ENCODE assay signal across 17 mouse cellular contexts in genomic region chr17:14225982-14226652, GRCm38 (mm10). TPM values are rescaled to one million over a fixed set of nuclear protein-coding genes. Genes with fewer than 3 reads are reported as not detected.
DNase-seq lines count a peak whose midpoint lies in the region; ATAC-seq and TF ChIP-seq lines count a peak whose summit lies in the region.
"Had no signal": no experiment of that assay in that cellular context is flagged by ENCODE, and none has a peak within 500 bp of the region (broad histone marks: within the 10 kb centered on the region; RNA-seq: fewer than 3 reads in every experiment).

No protein-coding gene starts in this region.

- no peak overlapping the region for H3K27ac ChIP-seq in midbrain, embryonic 15.5 days
- no peak overlapping the region for H3K27ac ChIP-seq in midbrain, postnatal 0 days (ENCODE audit: low read depth, low read length)
- peak overlapping the region; percentile 37; the same call in 1 of the 2 replicates for H3K27ac ChIP-seq in intestine, embryonic 16.5 days (ENCODE audit: low read length)
- no peak overlapping the region for H3K27ac ChIP-seq in stomach, embryonic 15.5 days
- H3K27ac ChIP-seq: embryonic facial prominence, embryonic 13.5 days; hindbrain, embryonic 13.5 days had no signal

- H3K4me3 ChIP-seq in midbrain, embryonic 15.5 days, result no peak overlapping the region
- H3K4me3 ChIP-seq in midbrain, postnatal 0 days (ENCODE audit: low read depth, low read length), result no peak overlapping the region
- no peak overlapping the region for H3K4me3 ChIP-seq in intestine, embryonic 16.5 days (ENCODE audit: low read length)
- H3K4me3 ChIP-seq in stomach, embryonic 15.5 days (replicated peaks), result no peak overlapping the region
- H3K4me3 ChIP-seq: embryonic facial prominence, embryonic 13.5 days; hindbrain, embryonic 13.5 days had no signal

- no peak for DNase-seq in midbrain, postnatal 0 days (ENCODE audit: low spot score)
- DNase-seq in ovary, postnatal 14 days (ENCODE audit: low spot score), result no peak
- no peak for DNase-seq in cerebellum, adult 8-10 months
- DNase-seq: adrenal gland, adult 2 months; adrenal gland, postnatal 25 days; cerebellum, adult 18-20 months; cerebellum, postnatal 10 days; gastrocnemius, postnatal 36 days; heart, adult 11 months; heart, postnatal 10 days; heart, postnatal 4 days had no signal

- no peaks in the 10 kb centered on the region for H3K27me3 ChIP-seq in midbrain, embryonic 15.5 days (replicated peaks)
- no peaks in the 10 kb centered on the region for H3K27me3 ChIP-seq in midbrain, postnatal 0 days (ENCODE audit: insufficient read depth, low read length)
- no peaks in the 10 kb centered on the region for H3K27me3 ChIP-seq in intestine, embryonic 16.5 days (replicated peaks; ENCODE audit: control insufficient read depth, insufficient read depth, low read length)
- no peaks in the 10 kb centered on the region for H3K27me3 ChIP-seq in stomach, embryonic 15.5 days (replicated peaks)

- no peaks in the 10 kb centered on the region for H3K36me3 ChIP-seq in midbrain, embryonic 15.5 days (replicated peaks)
- H3K36me3 ChIP-seq in midbrain, postnatal 0 days (ENCODE audit: insufficient read depth, low read length), result no peaks in the 10 kb centered on the region
- H3K36me3 ChIP-seq in intestine, embryonic 16.5 days (ENCODE audit: control insufficient read depth, insufficient read depth, low read length), result no peaks in the 10 kb centered on the region
- H3K36me3 ChIP-seq in stomach, embryonic 15.5 days, result no peaks in the 10 kb centered on the region
- H3K36me3 ChIP-seq: embryonic facial prominence, embryonic 13.5 days; hindbrain, embryonic 13.5 days had no signal

- 80% methylated on average over 9 of the region's 9 CpGs for WGBS in midbrain, embryonic 15.5 days
- WGBS in midbrain, postnatal 0 days, result 71% methylated on average over 9 of the region's 9 CpGs
- WGBS in intestine, embryonic 16.5 days, result 52% methylated on average over 9 of the region's 9 CpGs
- WGBS in stomach, embryonic 15.5 days, result 59% methylated on average over 9 of the region's 9 CpGs

- no peaks in the 10 kb centered on the region for H3K9me3 ChIP-seq in midbrain, embryonic 15.5 days
- no peaks in the 10 kb centered on the region for H3K9me3 ChIP-seq in midbrain, postnatal 0 days (ENCODE audit: low read length)
- H3K9me3 ChIP-seq in intestine, embryonic 16.5 days (ENCODE audit: control insufficient read depth, low read length), result no peaks in the 10 kb centered on the region
- H3K9me3 ChIP-seq in stomach, embryonic 15.5 days, result no peaks in the 10 kb centered on the region
- H3K9me3 ChIP-seq: embryonic facial prominence, embryonic 13.5 days; hindbrain, embryonic 13.5 days had no signal

- 0 out of 2 replicates have a peak, but pooled peaks cover 3% of the 10 kb centered on the region for H3K4me1 ChIP-seq in midbrain, embryonic 15.5 days
- H3K4me1 ChIP-seq in midbrain, postnatal 0 days (ENCODE audit: insufficient read depth, low read length), result no peaks in the 10 kb centered on the region
- peaks cover 17% of the 10 kb centered on the region for H3K4me1 ChIP-seq in intestine, embryonic 16.5 days (ENCODE audit: control insufficient read depth, insufficient read depth, low read length)
- H3K4me1 ChIP-seq in stomach, embryonic 15.5 days, result peaks cover 13% of the 10 kb centered on the region; the same call in 1 of the 2 replicates

- no peak overlapping the region for H3K9ac ChIP-seq in midbrain, embryonic 15.5 days
- H3K9ac ChIP-seq in midbrain, postnatal 0 days (replicated peaks; ENCODE audit: low read length, poor library complexity, severe bottlenecking), result no peak overlapping the region
- no peak overlapping the region for H3K9ac ChIP-seq in intestine, embryonic 16.5 days (ENCODE audit: low read depth, low read length)
- H3K9ac ChIP-seq in stomach, embryonic 15.5 days, result no peak overlapping the region
- H3K9ac ChIP-seq: embryonic facial prominence, embryonic 13.5 days; hindbrain, embryonic 13.5 days had no signal

- TF ChIP-seq CTCF in midbrain, postnatal 0 days (IDR thresholded peaks at IDR 0.05), result no peak

- no peak overlapping the region for H3K4me2 ChIP-seq in midbrain, embryonic 15.5 days
- H3K4me2 ChIP-seq in midbrain, postnatal 0 days (ENCODE audit: low read depth, low read length, poor library complexity, severe bottlenecking), result no peak overlapping the region
- H3K4me2 ChIP-seq in intestine, embryonic 16.5 days (ENCODE audit: low read depth, low read length), result no peak overlapping the region
- H3K4me2 ChIP-seq in stomach, embryonic 15.5 days, result no peak overlapping the region
- H3K4me2 ChIP-seq: hindbrain, embryonic 13.5 days had no signal

- peak; percentile 34; the same call in 1 of the 2 replicates for ATAC-seq in midbrain, embryonic 15.5 days (replicated peaks)
- no peak for ATAC-seq in midbrain, postnatal 0 days (ENCODE audit: low FRiP score)
- peak; percentile 79 for ATAC-seq in intestine, embryonic 16.5 days
- ATAC-seq in stomach, embryonic 15.5 days (ENCODE audit: insufficient read depth, low FRiP score, low read depth), result 0 out of 2 replicates have a peak, but pooled peaks have one; percentile 15
- ATAC-seq: forebrain, embryonic 14.5 days had no signal

RNA-seq across cellular contexts. Expression of gene Dact2, which starts 22.0 kb away (rescaled TPM):
- polyA plus RNA-seq in midbrain, embryonic 15.5 days (2015; fragmentation: Nextera tagmentation; extraction: Ambion mirVana), result 1.7 and 2.9 TPM in 2 replicates
- 19.4 and 19.9 TPM in 2 replicates for total RNA-seq in midbrain, postnatal 0 days (2014; rRNA removed)
- polyA plus RNA-seq in midbrain, postnatal 0 days (2015; fragmentation: Nextera tagmentation; extraction: Ambion mirVana), result 2.8 TPM in 2 replicates
- 4.5 and 5.1 TPM in 2 replicates for polyA plus RNA-seq in intestine, embryonic 16.5 days (2015; fragmentation: Nextera tagmentation; extraction: Ambion mirVana)
- 5.2 and 7.1 TPM in 2 replicates for polyA plus RNA-seq in stomach, embryonic 15.5 days (2015; fragmentation: Nextera tagmentation; extraction: Ambion mirVana)

RNA-seq across cellular contexts. Expression of gene Smoc2, which starts 53.2 kb away (rescaled TPM):
- 2.9 and 3.3 TPM in 2 replicates for polyA plus RNA-seq in midbrain, embryonic 15.5 days (2015; fragmentation: Nextera tagmentation; extraction: Ambion mirVana)
- 4.5 and 5.3 TPM in 2 replicates for total RNA-seq in midbrain, postnatal 0 days (2014; rRNA removed)
- 5.2 TPM in 2 replicates for polyA plus RNA-seq in midbrain, postnatal 0 days (2015; fragmentation: Nextera tagmentation; extraction: Ambion mirVana)
- polyA plus RNA-seq in intestine, embryonic 16.5 days (2015; fragmentation: Nextera tagmentation; extraction: Ambion mirVana), result 117 and 122 TPM in 2 replicates
- polyA plus RNA-seq in stomach, embryonic 15.5 days (2015; fragmentation: Nextera tagmentation; extraction: Ambion mirVana), result 121 TPM in 2 replicates

Comparison
In these comparisons a context has a peak if more than half of its experiments do, and no peak if none do; other contexts are left out.
1. RNA of gene Smoc2, which starts 53.2 kb away (polyA plus RNA-seq): 117 to 122 TPM in intestine, embryonic 16.5 days and 121 TPM in stomach, embryonic 15.5 days; 5.2 TPM in midbrain, postnatal 0 days and 2.9 to 3.3 TPM in midbrain, embryonic 15.5 days; every median in the first group is over 10 times any median in the second.